Mouse (Mus musculus) small intestine, adult 2 months (tissue): ENCODE data around the gene Rapgefl1.

Source experiments
- CTCF ChIP-seq: fragments of 200-500 bp; IDR thresholded peaks from 2 replicates; pipeline ENCODE4 v1.5.1; 2012; ENCODE audit warnings: low read depth, mild to moderate bottlenecking, control low read depth, inconsistent platforms, low read length, moderate library complexity, mixed read lengths; ENCODE audit not compliant: insufficient replicate concordance, insufficient read length; ENCODE audit errors: extremely low read depth
- POLR2A ChIP-seq: fragments of 200-500 bp; IDR thresholded peaks from 2 replicates; pipeline ENCODE4 v1.6.1; 2012; ENCODE audit warnings: low read depth, mild to moderate bottlenecking, control low read depth, inconsistent platforms, low read length, moderate library complexity

GRCm38 (mm10) chr11:98892426-98892825 lies 55.8 kb downstream of the Rapgefl1 start:
- TF ChIP-seq CTCF (no peak), POLR2A (no peak)
